Mouse (Mus musculus) midbrain, embryonic 16.5 days (tissue): Measurements from ENCODE around the gene Fam102b. TPM values are rescaled to one million over a fixed set of nuclear protein-coding genes. Genes with fewer than 3 reads are reported as not detected.
A peak's percentile ranks its signal among the peaks of the same experiment; 100 is the strongest.

Experiments
- ATAC-seq: fragments of 200-750 bp; cut with Nextera tagmentation; 2 replicates; pipeline ENCODE4 v1.8.0; 2017; ENCODE audit warnings: moderate TSS enrichment
- H3K27ac ChIP-seq: fragments of 300-500 bp; sonication (generic); 2 replicates; pipeline ENCODE4 v1.5.1; 2014; ENCODE audit warnings: mild to moderate bottlenecking, low read length, mixed read lengths
- H3K27me3 ChIP-seq: fragments of 300-500 bp; sonication (generic); 2 replicates; pipeline ENCODE4 v1.6.1; 2014; ENCODE audit warnings: low read depth, low read length, mixed read lengths; ENCODE audit not compliant: control insufficient read depth, insufficient read depth
- H3K36me3 ChIP-seq: fragments of 300-500 bp; sonication (generic); 2 replicates; pipeline ENCODE4 v1.6.1; 2014; ENCODE audit warnings: mild to moderate bottlenecking, low read length, moderate library complexity, mixed read lengths; ENCODE audit not compliant: control insufficient read depth, insufficient read depth
- H3K4me1 ChIP-seq: fragments of 300-500 bp; sonication (generic); 2 replicates; pipeline ENCODE4 v1.6.1; 2014; ENCODE audit warnings: mild to moderate bottlenecking, low read length, mixed read lengths; ENCODE audit not compliant: control insufficient read depth, insufficient read depth
- H3K4me2 ChIP-seq: fragments of 300-500 bp; sonication (generic); 2 replicates; pipeline ENCODE4 v1.6.1; 2014; ENCODE audit warnings: mild to moderate bottlenecking, low read length, mixed read lengths
- H3K4me3 ChIP-seq: fragments of 300-500 bp; sonication (generic); 2 replicates; pipeline ENCODE4 v1.5.1; 2014; ENCODE audit warnings: low read depth, mild to moderate bottlenecking, low read length, moderate library complexity, mixed read lengths
- H3K9ac ChIP-seq: fragments of 300-500 bp; sonication (generic); 2 replicates; pipeline ENCODE4 v1.6.1; 2014; ENCODE audit warnings: low read depth, low read length, mixed read lengths
- H3K9me3 ChIP-seq: fragments of 300-500 bp; sonication (generic); replicated peaks from 2 replicates; pipeline ENCODE4 v1.6.1; 2014; ENCODE audit warnings: mild to moderate bottlenecking, low read length, mixed read lengths; ENCODE audit not compliant: control insufficient read depth, poor library complexity, severe bottlenecking
- WGBS: fragments of 180-500 bp; shearing (Covaris S2); extraction: QIAGEN DNeasy Blood & Tissue Kit; methylation state at CpG from one replicate; pipeline ENCODE4 v1.1.7; 2014; 5-methylcytosine and 5-hydroxymethylcytosine counted together
- polyA plus RNA-seq: library from polyadenylated mRNA; unstranded; fragments of >200 nt; fragmentation: Nextera tagmentation; extraction: Ambion mirVana; gene quantifications from 2 replicates; pipeline ENCODE4 v1.2.1, GENCODE M21; 2015

Gene Fam102b
- polyA plus RNA-seq, 1 experiment from 2014 or later: 14.1 TPM

- 87% methylated on average over 4 of the region's 4 CpGs for whole genome bisulfite sequencing
- ATAC-seq: no peak
- Histone ChIP-seq H3K9me3 (no peaks in the 10 kb centered on the region), H3K27me3 (no peaks in the 10 kb centered on the region), H3K36me3 (no peaks in the 10 kb centered on the region), H3K4me3 (no peak overlapping the region), H3K4me1 (no peaks in the 10 kb centered on the region), H3K9ac (no peak overlapping the region), H3K27ac (no peak overlapping the region), H3K4me2 (no peak overlapping the region)
These were observed 13.5 kb upstream of the Fam102b start for GRCm38 (mm10) chr3:109040908-109041307.

- 56% methylated on average over 1 of the region's 1 CpGs for WGBS
- no peaks in the 10 kb centered on the region for H3K36me3 ChIP-seq
- H3K9ac ChIP-seq: no peak overlapping the region
- H3K4me1 ChIP-seq: no peaks in the 10 kb centered on the region
- H3K4me2 ChIP-seq: no peak overlapping the region
- H3K27ac ChIP-seq: no peak overlapping the region
- no peak overlapping the region for H3K4me3 ChIP-seq
- no peaks in the 10 kb centered on the region for H3K27me3 ChIP-seq
- no peak for ATAC-seq
- H3K9me3 ChIP-seq: no peaks in the 10 kb centered on the region
These were observed 7.0 kb upstream of the Fam102b start for GRCm38 (mm10) chr3:109034411-109034810.

DNA sequence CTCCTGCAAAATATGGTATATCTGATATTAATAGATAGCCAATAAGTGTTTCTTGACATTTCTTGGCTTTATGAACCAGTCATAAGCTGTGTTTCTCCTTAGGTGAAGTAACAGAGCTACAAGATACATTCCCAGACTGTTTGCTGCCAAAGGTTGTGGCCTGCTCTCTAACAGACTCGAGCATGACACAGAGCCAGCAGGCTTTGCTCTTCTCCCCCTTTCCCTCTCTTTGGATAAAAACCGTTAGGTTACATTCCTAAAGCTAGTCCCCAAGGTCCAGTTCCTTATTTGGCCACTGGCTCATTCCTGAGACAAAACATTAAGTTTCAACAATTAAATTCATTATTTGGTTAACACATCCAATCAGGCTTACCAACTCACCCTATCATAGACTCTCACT lies 4.9 kb upstream of the Fam102b start:
- Histone ChIP-seq H3K27me3 (no peaks in the 10 kb centered on the region), H3K4me1 (peaks cover 2% of the 10 kb centered on the region; the same call in 1 of the 2 replicates), H3K9ac (no peak overlapping the region), H3K36me3 (no peaks in the 10 kb centered on the region), H3K9me3 (no peaks in the 10 kb centered on the region), H3K4me3 (no peak overlapping the region), H3K27ac (no peak overlapping the region), H3K4me2 (no peak overlapping the region)
- ATAC-seq: no peak
- WGBS: 75% methylated on average over 2 of the region's 2 CpGs

DNA sequence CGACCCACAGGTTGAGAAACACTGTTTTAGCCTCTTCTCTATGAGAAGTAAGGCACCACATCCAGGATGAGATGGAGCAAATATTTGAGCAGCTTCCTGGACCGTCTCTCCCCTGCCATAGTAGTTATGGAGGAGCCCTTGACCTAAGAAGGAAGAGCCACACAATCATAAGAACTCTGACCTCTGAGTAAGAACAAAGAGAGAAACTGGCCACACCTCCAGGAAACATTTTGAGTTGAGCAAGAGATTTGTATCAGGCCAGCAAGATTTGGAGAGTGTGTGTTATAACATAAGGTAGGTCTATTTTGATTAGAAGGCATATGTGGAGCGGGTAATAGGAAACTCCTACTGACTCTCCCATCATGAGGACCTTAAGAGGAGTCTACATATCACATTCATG lies 4.2 kb upstream of the Fam102b start:
- H3K36me3 ChIP-seq: no peaks in the 10 kb centered on the region
- WGBS: 91% methylated on average over 3 of the region's 3 CpGs
- no peak for ATAC-seq
- H3K4me3 ChIP-seq: no peak overlapping the region
- H3K4me1 ChIP-seq: peaks cover 2% of the 10 kb centered on the region
- no peaks in the 10 kb centered on the region for H3K27me3 ChIP-seq
- H3K4me2 ChIP-seq: no peak overlapping the region
- no peaks in the 10 kb centered on the region for H3K9me3 ChIP-seq
- no peak overlapping the region for H3K27ac ChIP-seq
- no peak overlapping the region for H3K9ac ChIP-seq

- no peaks in the 10 kb centered on the region for H3K27me3 ChIP-seq
- no peak overlapping the region for H3K4me3 ChIP-seq
- H3K36me3 ChIP-seq: no peaks in the 10 kb centered on the region
- peaks cover 7% of the 10 kb centered on the region for H3K4me1 ChIP-seq
- no peak overlapping the region for H3K4me2 ChIP-seq
- no peaks in the 10 kb centered on the region for H3K9me3 ChIP-seq
- no peak overlapping the region for H3K9ac ChIP-seq
- ATAC-seq: no peak
- 36% methylated on average over 6 of the region's 6 CpGs for WGBS
- H3K27ac ChIP-seq: no peak overlapping the region
These were observed 3.4 kb upstream of the Fam102b start for GRCm38 (mm10) chr3:109030817-109031216.

DNA sequence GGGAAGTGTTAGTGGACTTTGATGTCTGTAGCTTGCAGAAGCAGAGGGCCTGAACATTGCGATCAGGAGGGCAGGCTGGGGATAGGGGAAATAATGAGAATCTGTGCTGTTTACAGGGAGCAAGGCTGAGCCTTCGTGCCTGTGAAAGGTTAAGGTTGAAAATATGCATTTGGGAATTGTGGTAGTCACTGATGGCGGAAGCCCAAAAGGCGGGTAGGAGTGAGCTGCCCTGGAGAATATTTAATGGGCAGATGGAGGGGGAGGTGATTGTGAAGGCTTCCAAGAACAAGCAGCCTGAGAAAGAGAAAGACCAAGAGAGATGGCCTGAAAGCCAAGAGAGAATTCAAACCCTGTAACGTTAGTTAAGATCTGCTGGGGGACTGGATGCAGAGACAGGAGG lies 2.3 kb upstream of the Fam102b start:
- Histone ChIP-seq H3K4me1 (peaks cover 18% of the 10 kb centered on the region), H3K9me3 (no peaks in the 10 kb centered on the region), H3K27me3 (no peaks in the 10 kb centered on the region), H3K27ac (no peak overlapping the region), H3K4me2 (no peak overlapping the region), H3K9ac (no peak overlapping the region), H3K36me3 (no peaks in the 10 kb centered on the region), H3K4me3 (no peak overlapping the region)
- 39% methylated on average over 5 of the region's 5 CpGs for WGBS
- ATAC-seq: no peak

DNA sequence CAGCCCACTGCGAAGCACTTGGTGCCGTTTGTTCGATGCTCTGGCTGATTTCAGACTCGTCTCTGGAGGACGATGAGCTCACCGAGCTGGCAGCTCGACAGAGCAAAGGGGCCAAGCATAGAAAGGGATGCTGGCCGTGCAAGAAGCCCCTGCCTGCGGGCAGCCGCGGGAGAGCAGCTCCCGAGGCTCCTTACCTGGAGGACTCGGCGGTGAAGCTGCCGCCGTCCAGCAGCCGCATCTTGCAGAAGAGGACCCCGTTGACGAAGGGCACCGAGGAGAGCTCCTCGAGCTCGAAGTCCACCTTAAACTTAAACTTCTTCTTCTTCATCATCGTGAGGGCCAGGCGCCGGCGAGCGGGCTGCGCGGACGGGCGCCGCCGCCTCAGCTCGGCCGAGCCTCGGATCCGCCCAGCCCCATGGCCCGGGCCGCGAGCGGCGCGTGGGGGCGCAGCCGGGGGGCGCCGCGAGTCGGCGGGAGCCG lies 376 bp downstream of the Fam102b start:
- H3K27me3 ChIP-seq: no peaks in the 10 kb centered on the region
- H3K9ac ChIP-seq: peak overlapping the region; percentile 80
- H3K9me3 ChIP-seq: no peaks in the 10 kb centered on the region
- H3K4me2 ChIP-seq: peak overlapping the region; percentile 73
- H3K4me3 ChIP-seq: peak overlapping the region; percentile 66
- peak overlapping the region; percentile 87 for H3K27ac ChIP-seq
- peak; percentile 80 for ATAC-seq
- peaks cover 28% of the 10 kb centered on the region for H3K4me1 ChIP-seq
- WGBS: under 1% methylated on average over 51 of the region's 51 CpGs
- no peaks in the 10 kb centered on the region for H3K36me3 ChIP-seq

DNA sequence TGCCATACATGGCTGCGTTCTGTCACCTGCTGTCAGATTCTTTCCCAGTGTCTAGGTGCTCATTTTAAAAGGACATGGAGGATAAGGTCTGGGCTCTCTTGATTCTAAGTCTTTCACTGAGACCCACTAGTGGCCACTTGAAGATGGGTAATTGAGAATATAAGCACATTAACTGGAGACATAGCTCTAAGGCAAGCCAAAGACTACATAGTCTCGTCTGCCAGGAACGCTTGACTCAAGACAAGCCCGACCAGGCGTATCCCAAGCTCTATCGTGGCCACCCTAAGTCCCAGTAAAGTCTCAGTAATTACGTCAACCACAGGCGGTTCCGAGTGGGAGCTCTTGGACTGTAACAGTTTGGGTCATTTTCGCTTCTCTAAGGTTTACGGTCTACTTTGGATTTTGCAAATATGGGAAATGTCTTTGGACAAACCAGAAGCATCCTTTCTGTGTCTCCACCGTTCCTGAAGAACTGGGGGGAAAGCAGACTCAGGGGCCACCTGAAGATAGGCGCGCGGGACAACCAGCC lies 881 bp downstream of the Fam102b start:
- Histone ChIP-seq H3K4me1 (peaks cover 28% of the 10 kb centered on the region), H3K4me2 (peak overlapping the region; percentile 73), H3K9me3 (no peaks in the 10 kb centered on the region), H3K27ac (peak overlapping the region; percentile 87), H3K4me3 (peak overlapping the region; percentile 66), H3K9ac (peak overlapping the region; percentile 80), H3K27me3 (no peaks in the 10 kb centered on the region), H3K36me3 (no peaks in the 10 kb centered on the region)
- ATAC-seq: peak; percentile 29
- WGBS: 7% methylated on average over 15 of the region's 15 CpGs

DNA sequence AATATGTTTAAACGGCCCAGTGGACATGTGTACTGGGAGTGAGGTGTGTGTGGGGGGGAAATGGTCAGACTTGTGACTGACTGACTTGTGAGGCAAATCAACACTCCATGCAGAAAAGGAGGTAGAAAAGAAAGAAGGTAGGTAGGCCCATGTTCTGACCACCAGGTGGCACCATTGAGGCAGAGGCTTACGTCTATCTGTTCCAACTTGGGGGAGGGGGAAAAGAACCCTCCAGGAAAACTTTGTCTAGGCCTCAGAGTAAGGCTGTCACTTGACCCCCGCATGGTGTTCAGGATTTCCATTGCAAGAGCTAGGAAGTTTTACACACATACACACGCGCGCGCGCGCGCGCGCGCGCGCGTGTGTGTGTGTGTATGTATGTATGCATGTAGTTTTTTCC lies 1.8 kb downstream of the Fam102b start:
- H3K4me1 ChIP-seq: peaks cover 28% of the 10 kb centered on the region
- H3K4me2 ChIP-seq: peak overlapping the region; percentile 73
- no peaks in the 10 kb centered on the region for H3K27me3 ChIP-seq
- H3K4me3 ChIP-seq: peak overlapping the region; percentile 66
- WGBS: 16% methylated on average over 16 of the region's 16 CpGs
- H3K27ac ChIP-seq: no peak overlapping the region
- no peaks in the 10 kb centered on the region for H3K36me3 ChIP-seq
- H3K9ac ChIP-seq: no peak overlapping the region
- no peak; the same call in 1 of the 2 replicates for ATAC-seq
- H3K9me3 ChIP-seq: no peaks in the 10 kb centered on the region
